Mouse (Mus musculus) myocyte (in vitro differentiated cells): ENCODE measurements around the gene Ccdc86. TPM values are rescaled to one million over a fixed set of nuclear protein-coding genes. Genes with fewer than 3 reads are reported as not detected.

Experiments used
- H3K27me3 ChIP-seq: one replicate; pipeline ENCODE4 v1.6.1; 2011; ENCODE audit not compliant: control insufficient read depth, insufficient read depth, insufficient read length
- H3K36me3 ChIP-seq: one replicate; pipeline ENCODE4 v1.6.1; 2011; ENCODE audit not compliant: control insufficient read depth, insufficient read depth
- H3K4me2 ChIP-seq: one replicate; pipeline ENCODE4 v1.6.1; 2011; ENCODE audit warnings: low read depth, control low read depth
- H3K4me3 ChIP-seq: one replicate; pipeline ENCODE4 v1.5.1; 2011; ENCODE audit warnings: mild to moderate bottlenecking, control low read depth, moderate library complexity
- H3K79me2 ChIP-seq: one replicate; pipeline ENCODE4 v1.6.1; 2011; ENCODE audit not compliant: control insufficient read depth, insufficient read depth
- H3ac ChIP-seq: one replicate; pipeline ENCODE4 v1.6.1; 2011; ENCODE audit not compliant: control insufficient read depth, insufficient read length
- CEBPB ChIP-seq: IDR thresholded peaks from 2 replicates; pipeline ENCODE4 v1.6.1; 2011; ENCODE audit warnings: mild to moderate bottlenecking, moderate library complexity; ENCODE audit not compliant: poor library complexity, insufficient read depth, severe bottlenecking
- E2F4 ChIP-seq: IDR thresholded peaks from one replicate; pipeline ENCODE4 v1.6.1; 2011; ENCODE audit warnings: mild to moderate bottlenecking, control low read depth, moderate library complexity; ENCODE audit not compliant: insufficient read depth
- MAX ChIP-seq: IDR thresholded peaks from one replicate; pipeline ENCODE4 v1.6.1; 2011; ENCODE audit warnings: low read depth, mild to moderate bottlenecking, control low read depth
- MYOD1 ChIP-seq, 3 experiments: IDR thresholded peaks; one replicate each; pipeline ENCODE4 v1.6.1; 2011; ENCODE audit warnings: control low read depth in 2 of 3, low read depth in 2 of 3, mild to moderate bottlenecking in 2 of 3, moderate library complexity in 1 of 3; ENCODE audit not compliant: insufficient read length in 2 of 3, control insufficient read depth in 1 of 3
- MYOG ChIP-seq, 3 experiments: IDR thresholded peaks; one replicate each; pipeline ENCODE4 v1.6.1; 2011; ENCODE audit warnings: control low read depth in 2 of 3, low read depth in 2 of 3, mild to moderate bottlenecking in 2 of 3; ENCODE audit not compliant: insufficient read length in 2 of 3, control insufficient read depth in 1 of 3, insufficient read depth in 1 of 3
- POLR2A ChIP-seq: IDR thresholded peaks from one replicate; pipeline ENCODE4 v1.6.1; 2011; ENCODE audit warnings: low read depth, mild to moderate bottlenecking, control low read depth, moderate library complexity; ENCODE audit not compliant: insufficient read length
- POLR2AphosphoS2 ChIP-seq: IDR thresholded peaks from one replicate; pipeline ENCODE4 v1.6.1; 2011; ENCODE audit warnings: low read depth, control low read depth; ENCODE audit not compliant: insufficient read length
- REST ChIP-seq: IDR thresholded peaks from one replicate; pipeline ENCODE4 v1.6.1; 2011; ENCODE audit warnings: mild to moderate bottlenecking, control low read depth, moderate library complexity; ENCODE audit not compliant: insufficient read depth, insufficient read length
- SRF ChIP-seq: IDR thresholded peaks from one replicate; pipeline ENCODE4 v1.6.1; 2011; ENCODE audit warnings: low read depth; ENCODE audit not compliant: control insufficient read depth, insufficient read length
- TCF12 ChIP-seq: IDR thresholded peaks from one replicate; pipeline ENCODE4 v1.6.1; 2011; ENCODE audit warnings: mild to moderate bottlenecking, control low read depth; ENCODE audit not compliant: poor library complexity, insufficient read depth, severe bottlenecking
- TCF3 ChIP-seq: IDR thresholded peaks from one replicate; pipeline ENCODE4 v1.6.1; 2011; ENCODE audit warnings: low read depth, control low read depth; ENCODE audit not compliant: insufficient read length
- USF1 ChIP-seq: IDR thresholded peaks from one replicate; pipeline ENCODE4 v1.6.1; 2011; ENCODE audit warnings: low read depth, mild to moderate bottlenecking, control low read depth, moderate library complexity
- polyA plus RNA-seq: library from polyadenylated mRNA; unstranded; fragments of >200 nt; fragmentation: generic; extraction: Trizol; gene quantifications from one replicate; pipeline ENCODE4 v1.2.1, GENCODE M21; 2012; ENCODE audit warnings: missing spikeins

Ccdc86 gene
- polyA plus RNA-seq, 1 experiment = 33.1 TPM

- Histone ChIP-seq H3K36me3 (peaks cover 7% of the 10 kb centered on the region), H3K79me2 (peaks cover 30% of the 10 kb centered on the region), H3K4me3 (peak overlapping the region; percentile 95), H3ac (peak overlapping the region; percentile 34), H3K4me2 (peak overlapping the region; percentile 82), H3K27me3 (no peaks in the 10 kb centered on the region)
- TF ChIP-seq TCF3 = no peak
- TF ChIP-seq CEBPB = no peak
- TF ChIP-seq POLR2A = no peak
- no peak for TF ChIP-seq MYOG (IDR thresholded peaks at IDR 0.05; ENCODE audit: control insufficient read depth in 1 of 3, insufficient read depth in 1 of 3, insufficient read length in 2 of 3, low read depth in 2 of 3)
- TF ChIP-seq TCF12 = no peak
- no peak for TF ChIP-seq MAX
- no peak for TF ChIP-seq MYOD1 (IDR thresholded peaks at IDR 0.05; ENCODE audit: control insufficient read depth in 1 of 3, insufficient read length in 2 of 3, low read depth in 2 of 3)
- no peak for TF ChIP-seq E2F4
- TF ChIP-seq USF1 = no peak
- TF ChIP-seq POLR2AphosphoS2 = no peak
- TF ChIP-seq REST = no peak
These were observed 1.8 kb downstream of the Ccdc86 start for GRCm38 (mm10) chr19:10947219-10947618.

DNA sequence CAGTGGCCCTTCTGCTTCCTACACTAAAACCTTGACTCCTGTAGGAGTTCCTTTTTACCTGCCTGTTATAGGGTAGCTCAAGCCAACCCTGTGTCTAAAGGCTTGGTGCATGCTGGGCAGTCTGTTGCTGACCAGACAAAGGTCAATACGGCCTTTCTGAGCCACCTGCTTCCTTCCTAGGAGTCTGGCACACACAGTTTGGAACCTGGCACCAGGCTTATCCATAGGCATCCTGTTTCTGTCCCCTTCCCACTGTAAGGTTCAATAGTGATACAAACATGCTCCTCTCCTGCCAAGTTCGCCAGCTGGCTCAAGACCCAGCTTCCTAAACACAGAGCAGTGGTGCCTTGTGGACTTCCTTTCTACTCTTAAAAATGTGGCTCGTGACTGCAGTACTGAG lies 2.6 kb downstream of the Ccdc86 start:
- no peaks in the 10 kb centered on the region for H3K27me3 ChIP-seq
- peaks cover 30% of the 10 kb centered on the region for H3K79me2 ChIP-seq
- peak overlapping the region; percentile 82 for H3K4me2 ChIP-seq
- TF ChIP-seq TCF3 = no peak
- TF ChIP-seq MYOG (IDR thresholded peaks at IDR 0.05; ENCODE audit: control insufficient read depth in 1 of 3, insufficient read depth in 1 of 3, insufficient read length in 2 of 3, low read depth in 2 of 3) = no peak
- no peak for TF ChIP-seq MYOD1 (IDR thresholded peaks at IDR 0.05; ENCODE audit: control insufficient read depth in 1 of 3, insufficient read length in 2 of 3, low read depth in 2 of 3)
- TF ChIP-seq REST = no peak
- no peak for TF ChIP-seq USF1
- TF ChIP-seq POLR2A = no peak
- no peak for TF ChIP-seq CEBPB
- no peak for TF ChIP-seq SRF
- TF ChIP-seq POLR2AphosphoS2 = no peak
- no peak for TF ChIP-seq TCF12
- no peak for TF ChIP-seq MAX
- TF ChIP-seq E2F4 = no peak
- peak overlapping the region; percentile 95 for H3K4me3 ChIP-seq
- no peak overlapping the region for H3ac ChIP-seq
- H3K36me3 ChIP-seq = peaks cover 14% of the 10 kb centered on the region

GRCm38 (mm10) chr19:10943955-10944354 lies 5.1 kb downstream of the Ccdc86 start:
- H3K36me3 ChIP-seq = peaks cover 19% of the 10 kb centered on the region
- no peak overlapping the region for H3ac ChIP-seq
- TF ChIP-seq TCF3 (no peak), E2F4 (no peak), MYOG (IDR thresholded peaks at IDR 0.05; ENCODE audit: control insufficient read depth in 1 of 3, insufficient read depth in 1 of 3, insufficient read length in 2 of 3, low read depth in 2 of 3) (no peak), REST (no peak), CEBPB (no peak), TCF12 (no peak), MAX (no peak), SRF (no peak), POLR2AphosphoS2 (no peak), POLR2A (no peak), USF1 (no peak), MYOD1 (IDR thresholded peaks at IDR 0.05; ENCODE audit: control insufficient read depth in 1 of 3, insufficient read length in 2 of 3, low read depth in 2 of 3) (no peak)
- no peak overlapping the region for H3K4me3 ChIP-seq
- no peak overlapping the region for H3K4me2 ChIP-seq
- no peaks in the 10 kb centered on the region for H3K27me3 ChIP-seq
- peaks cover 30% of the 10 kb centered on the region for H3K79me2 ChIP-seq

DNA sequence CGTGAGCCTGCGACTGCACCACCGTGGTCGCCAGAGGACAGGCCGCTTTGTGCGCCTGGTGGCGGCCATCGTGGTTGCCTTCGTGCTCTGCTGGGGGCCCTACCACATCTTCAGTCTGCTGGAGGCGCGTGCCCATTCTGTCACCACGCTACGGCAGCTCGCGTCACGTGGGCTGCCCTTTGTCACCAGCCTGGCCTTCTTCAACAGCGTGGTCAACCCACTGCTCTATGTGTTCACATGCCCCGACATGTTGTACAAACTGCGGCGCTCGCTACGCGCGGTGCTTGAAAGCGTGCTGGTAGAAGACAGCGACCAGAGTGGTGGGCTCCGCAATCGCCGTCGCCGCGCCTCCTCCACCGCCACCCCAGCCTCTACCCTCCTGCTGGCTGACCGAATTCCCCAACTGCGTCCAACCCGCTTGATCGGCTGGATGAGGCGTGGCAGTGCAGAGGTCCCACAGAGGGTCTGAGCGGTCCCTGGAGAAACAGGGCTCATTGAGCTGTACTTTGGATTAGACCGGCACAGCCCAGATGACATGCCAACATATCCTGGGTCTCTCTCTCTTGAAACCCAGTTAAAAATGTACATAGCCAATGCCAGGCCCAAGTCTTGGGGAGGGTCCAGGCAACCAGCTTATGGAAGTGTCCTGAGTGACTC lies 8.1 kb downstream of the Ccdc86 start:
- no peaks in the 10 kb centered on the region for H3K27me3 ChIP-seq
- TF ChIP-seq POLR2A (peak; percentile 5), POLR2AphosphoS2 (peak; percentile 84), MYOD1 (IDR thresholded peaks at IDR 0.05; ENCODE audit: control insufficient read depth in 1 of 3, insufficient read length in 2 of 3, low read depth in 2 of 3) (no peak), SRF (no peak)
- H3K4me2 ChIP-seq = no peak overlapping the region
- H3ac ChIP-seq = no peak overlapping the region
- H3K79me2 ChIP-seq = peaks cover 2% of the 10 kb centered on the region
- no peak overlapping the region for H3K4me3 ChIP-seq
- peaks cover 19% of the 10 kb centered on the region for H3K36me3 ChIP-seq

GRCm38 (mm10) chr19:10940097-10940800 lies 8.8 kb downstream of the Ccdc86 start:
- Histone ChIP-seq H3K36me3 (peaks cover 19% of the 10 kb centered on the region), H3ac (no peak overlapping the region), H3K4me2 (no peak overlapping the region), H3K27me3 (no peaks in the 10 kb centered on the region), H3K79me2 (no peaks in the 10 kb centered on the region), H3K4me3 (no peak overlapping the region)
- TF ChIP-seq MYOD1 (IDR thresholded peaks at IDR 0.05; ENCODE audit: control insufficient read depth in 1 of 3, insufficient read length in 2 of 3, low read depth in 2 of 3) (no peak), CEBPB (no peak), TCF12 (no peak), SRF (no peak), USF1 (no peak), POLR2AphosphoS2 (no peak), POLR2A (no peak), REST (no peak), TCF3 (no peak), MAX (no peak), MYOG (IDR thresholded peaks at IDR 0.05; ENCODE audit: control insufficient read depth in 1 of 3, insufficient read depth in 1 of 3, insufficient read length in 2 of 3, low read depth in 2 of 3) (no peak), E2F4 (no peak)
